Mouse (Mus musculus) G1E (cell line): Measurements from ENCODE around the gene Gm49336. TPM values are rescaled to one million over a fixed set of nuclear protein-coding genes. Genes with fewer than 3 reads are reported as not detected.

Experiments used
- ATAC-seq: 2 replicates; pipeline ENCODE4 v1.8.0; 2016; ENCODE audit warnings: mild to moderate bottlenecking; ENCODE audit not compliant: insufficient number of reproducible peaks, poor library complexity, low FRiP score, severe bottlenecking; ENCODE audit errors: extremely low read depth
- DNase-seq: peaks from one replicate; pipeline ENCODE4 v3.0.0; 2012; ENCODE audit warnings: low spot score
- H3K27me3 ChIP-seq: 2 replicates; pipeline ENCODE4 v1.6.1; 2012; ENCODE audit warnings: mild to moderate bottlenecking, low read length, inconsistent platforms; ENCODE audit not compliant: insufficient read depth
- H3K36me3 ChIP-seq: replicated peaks from 2 replicates; pipeline ENCODE3; 2012; ENCODE audit warnings: mild to moderate bottlenecking, inconsistent platforms
- H3K4me1 ChIP-seq: 2 replicates; pipeline ENCODE4 v1.6.1; 2012; ENCODE audit warnings: low read depth, low read length, inconsistent platforms, mixed read lengths; ENCODE audit not compliant: insufficient read depth
- H3K4me3 ChIP-seq: 2 replicates; pipeline ENCODE4 v1.5.1; 2012; ENCODE audit warnings: low read depth, mild to moderate bottlenecking, inconsistent platforms, low read length, moderate library complexity, mixed read lengths
- H3K9me3 ChIP-seq: replicated peaks from 2 replicates; pipeline ENCODE4 v1.6.1; 2012; ENCODE audit warnings: inconsistent platforms
- CTCF ChIP-seq: IDR thresholded peaks from 2 replicates; pipeline ENCODE4 v1.5.1; 2012; ENCODE audit warnings: low read depth, low read length, inconsistent platforms, mixed read lengths
- GATA1 ChIP-seq: IDR thresholded peaks from 2 replicates; pipeline ENCODE4 v1.6.1; 2012; ENCODE audit warnings: borderline replicate concordance, low read length, inconsistent platforms, mixed read lengths
- GATA2 ChIP-seq: IDR thresholded peaks from 2 replicates; pipeline ENCODE4 v1.6.1; 2012; ENCODE audit warnings: low read depth, low read length, inconsistent platforms, borderline replicate concordance
- POLR2AphosphoS5 ChIP-seq: IDR thresholded peaks from 2 replicates; pipeline ENCODE4 v1.6.1; 2012; ENCODE audit warnings: low read depth, low read length, inconsistent platforms; ENCODE audit not compliant: insufficient replicate concordance
- TAL1 ChIP-seq: conservative IDR thresholded peaks from 2 replicates; pipeline ENCODE4 v1.6.1; 2012; ENCODE audit warnings: low read depth, low read length, inconsistent platforms, mixed read lengths
- polyA plus RNA-seq: library from polyadenylated mRNA; stranded (reverse); fragments of >175 nt; gene quantifications from 2 replicates; pipeline ENCODE4 v1.2.3, GENCODE M21; 2012
- total RNA-seq, 2 experiments: library from RNA; stranded (forward) in 1 of 2; stranded (reverse) in 1 of 2; fragments of 200-1000 nt in 1 of 2; fragments of >200 nt in 1 of 2; fragmentation: Nextera tagmentation in 1 of 2; gene quantifications; 2 replicates each; pipeline ENCODE4 v1.2.3; 2014 to 2017

Gene Gm49336
- total and polyA plus RNA-seq, 3 experiments = 7.9 to 129 (median 91.1) TPM

GRCm38 (mm10) chr14:60209166-60209565, 42.1 kb downstream of the Gm49336 start:
- Histone ChIP-seq H3K9me3 (no peaks in the 10 kb centered on the region), H3K4me3 (no peak overlapping the region), H3K36me3 (no peaks in the 10 kb centered on the region), H3K4me1 (no peaks in the 10 kb centered on the region), H3K27me3 (no peaks in the 10 kb centered on the region)
- DNase-seq (no peak), ATAC-seq (no peak)
- TF ChIP-seq POLR2AphosphoS5 (no peak), GATA2 (no peak), GATA1 (no peak), TAL1 (no peak)

- Histone ChIP-seq H3K4me3 (no peak overlapping the region), H3K4me1 (no peaks in the 10 kb centered on the region), H3K36me3 (no peaks in the 10 kb centered on the region), H3K27me3 (no peaks in the 10 kb centered on the region; the same call in 1 of the 2 replicates), H3K9me3 (no peaks in the 10 kb centered on the region)
- TF ChIP-seq CTCF (no peak), GATA1 (no peak), GATA2 (no peak), TAL1 (no peak), POLR2AphosphoS5 (no peak)
- DNase-seq (no peak), ATAC-seq (no peak)
Measured at GRCm38 (mm10) chr14:60204993-60205392, 46.3 kb downstream of the Gm49336 start.

DNA sequence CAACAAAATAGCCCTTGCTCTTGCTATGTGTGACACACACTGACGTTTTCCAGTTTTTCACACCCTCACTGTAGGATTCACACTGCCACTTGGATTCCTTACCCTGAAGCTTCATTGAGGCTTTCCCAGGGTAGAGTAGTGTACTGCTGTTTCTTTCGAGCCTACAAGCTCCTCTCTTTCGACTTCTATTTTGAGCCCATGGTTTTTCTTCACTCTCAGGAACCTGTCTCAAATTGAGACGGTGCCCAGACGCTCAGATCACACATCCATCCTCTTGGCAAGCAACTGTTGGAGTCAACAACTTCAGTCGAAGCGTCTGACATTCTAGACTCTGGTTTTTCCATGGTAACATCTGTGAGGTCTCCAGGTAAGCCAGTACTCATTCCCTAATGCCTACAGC, 54.4 kb downstream of the Gm49336 start, which contains the start of gene Atp8a2:
Gene Atp8a2, minus strand, starts transcription at position 296 of the 400 bp plus-strand sequence.
- no peaks in the 10 kb centered on the region for H3K9me3 ChIP-seq
- no peaks in the 10 kb centered on the region for H3K4me1 ChIP-seq
- H3K36me3 ChIP-seq = no peaks in the 10 kb centered on the region
- H3K27me3 ChIP-seq = no peaks in the 10 kb centered on the region; the same call in 1 of the 2 replicates
- no peak for TF ChIP-seq GATA1
- no peak for TF ChIP-seq GATA2
- no peak for TF ChIP-seq POLR2AphosphoS5
- TF ChIP-seq TAL1 = no peak
- TF ChIP-seq CTCF = no peak
- DNase-seq (no peak), ATAC-seq (no peak)
- H3K4me3 ChIP-seq = no peak within 1 kb of the TSS

GRCm38 (mm10) chr14:60195999-60196398, 55.3 kb downstream of the Gm49336 start:
- TF ChIP-seq POLR2AphosphoS5 (no peak), TAL1 (no peak), CTCF (no peak), GATA2 (no peak)
- H3K9me3 ChIP-seq = 0 out of 2 replicates have a peak, but pooled peaks cover 3% of the 10 kb centered on the region
- no peak for ATAC-seq

DNA sequence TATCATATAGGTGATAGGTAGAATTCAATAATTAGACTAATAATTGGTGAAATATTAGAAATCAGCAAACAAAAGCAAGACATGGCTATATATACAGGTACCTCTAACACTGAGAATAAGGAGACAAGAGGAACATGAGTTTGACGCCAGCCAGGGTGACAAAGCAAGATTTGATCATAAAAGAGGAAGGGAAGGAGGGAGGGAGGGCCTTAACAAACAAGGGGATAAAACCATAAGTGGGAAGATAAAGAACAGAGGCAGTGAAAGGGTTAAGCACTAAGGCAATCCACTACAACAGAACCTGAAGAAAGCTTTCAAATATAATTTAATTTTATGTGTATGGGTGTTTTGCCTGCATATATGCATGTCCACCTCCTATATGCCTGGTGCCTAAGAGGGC, 56.7 kb downstream of the Gm49336 start:
- DNase-seq (no peak), ATAC-seq (no peak)
- no peak for TF ChIP-seq POLR2AphosphoS5
- no peak for TF ChIP-seq GATA2
- no peak for TF ChIP-seq GATA1
- TF ChIP-seq CTCF = no peak
- TF ChIP-seq TAL1 = no peak

More at GRCm38 (mm10) chr14:60195999-60196398, 55.3 kb downstream of the Gm49336 start:
- Histone ChIP-seq H3K36me3 (no peaks in the 10 kb centered on the region), H3K27me3 (no peaks in the 10 kb centered on the region; the same call in 1 of the 2 replicates), H3K4me3 (no peak overlapping the region), H3K4me1 (no peaks in the 10 kb centered on the region)
- no peak for DNase-seq

GRCm38 (mm10) chr14:60189771-60190170, 61.5 kb downstream of the Gm49336 start:
- DNase-seq (no peak), ATAC-seq (no peak)
- Histone ChIP-seq H3K27me3 (no peaks in the 10 kb centered on the region), H3K9me3 (0 out of 2 replicates have a peak, but pooled peaks cover 3% of the 10 kb centered on the region), H3K4me1 (no peaks in the 10 kb centered on the region), H3K36me3 (no peaks in the 10 kb centered on the region), H3K4me3 (no peak overlapping the region)
- TF ChIP-seq GATA1 (no peak), POLR2AphosphoS5 (no peak), GATA2 (no peak), TAL1 (no peak), CTCF (no peak)

More for the DNA sequence above, 56.7 kb downstream of the Gm49336 start:
- H3K36me3 ChIP-seq = no peaks in the 10 kb centered on the region
- 0 out of 2 replicates have a peak, but pooled peaks cover 3% of the 10 kb centered on the region for H3K9me3 ChIP-seq
- H3K4me1 ChIP-seq = no peaks in the 10 kb centered on the region
- H3K4me3 ChIP-seq = no peak overlapping the region
- no peaks in the 10 kb centered on the region for H3K27me3 ChIP-seq
